Mouse (Mus musculus) lung, adult 2 months (tissue): ENCODE results near the gene Clasrp.

Experiments
- CTCF ChIP-seq: fragments of 200-500 bp; IDR thresholded peaks from 2 replicates; pipeline ENCODE4 v1.5.1; 2011; ENCODE audit warnings: mild to moderate bottlenecking, low read length, control low read depth; ENCODE audit not compliant: insufficient read depth
- POLR2A ChIP-seq: fragments of 200-500 bp; IDR thresholded peaks from 2 replicates; pipeline ENCODE4 v1.6.1; 2011; ENCODE audit warnings: low read depth, mild to moderate bottlenecking, control low read depth, low read length, borderline replicate concordance; ENCODE audit errors: extremely low read depth

- TF ChIP-seq CTCF (no peak), POLR2A (no peak)
These were observed 25.9 kb downstream of the Clasrp start for GRCm38 (mm10) chr7:19578436-19578835.
